Mouse (Mus musculus) embryonic facial prominence, embryonic 15.5 days (tissue): ENCODE measurements at regions not wholly inside any gene's neighbourhood (a gene's known extent, or its start where the extent isn't known, plus 50 kb on each side); places are given as distances from the start of the nearest gene placed in this dataset.
A peak's percentile ranks its signal among the peaks of the same experiment; 100 is the strongest.

Experiments
- ATAC-seq: fragments of 200-750 bp; cut with Nextera tagmentation; 2 replicates; pipeline ENCODE4 v1.8.0; 2017; ENCODE audit warnings: low read depth, moderate TSS enrichment; ENCODE audit not compliant: insufficient number of reproducible peaks, low FRiP score, low TSS enrichment
- H3K27ac ChIP-seq: fragments of 300-500 bp; sonication (generic); replicated peaks from 2 replicates; pipeline ENCODE4 v1.5.1; 2015; ENCODE audit warnings: mild to moderate bottlenecking, inconsistent platforms
- H3K27me3 ChIP-seq: fragments of 300-500 bp; sonication (generic); 2 replicates; pipeline ENCODE4 v1.6.1; 2015; ENCODE audit warnings: inconsistent platforms
- H3K36me3 ChIP-seq: fragments of 300-500 bp; sonication (generic); 2 replicates; pipeline ENCODE4 v1.6.1; 2015; ENCODE audit warnings: mild to moderate bottlenecking, inconsistent platforms
- H3K4me1 ChIP-seq: fragments of 300-500 bp; sonication (generic); 2 replicates; pipeline ENCODE4 v1.6.1; 2015; ENCODE audit warnings: inconsistent platforms
- H3K4me2 ChIP-seq: fragments of 300-500 bp; sonication (generic); replicated peaks from 2 replicates; pipeline ENCODE4 v1.6.1; 2015; ENCODE audit warnings: mild to moderate bottlenecking, inconsistent platforms
- H3K4me3 ChIP-seq: fragments of 300-500 bp; sonication (generic); replicated peaks from 2 replicates; pipeline ENCODE4 v1.5.1; 2015; ENCODE audit warnings: mild to moderate bottlenecking, inconsistent platforms
- H3K9ac ChIP-seq: fragments of 300-500 bp; sonication (generic); 2 replicates; pipeline ENCODE4 v1.6.1; 2015; ENCODE audit warnings: inconsistent platforms
- H3K9me3 ChIP-seq: fragments of 300-500 bp; sonication (generic); replicated peaks from 2 replicates; pipeline ENCODE4 v1.6.1; 2016; ENCODE audit warnings: inconsistent platforms
- WGBS: fragments of 180-500 bp; shearing (Covaris S2); methylation state at CpG from one replicate; pipeline ENCODE4 v1.1.7; 2015; 5-methylcytosine and 5-hydroxymethylcytosine counted together

DNA sequence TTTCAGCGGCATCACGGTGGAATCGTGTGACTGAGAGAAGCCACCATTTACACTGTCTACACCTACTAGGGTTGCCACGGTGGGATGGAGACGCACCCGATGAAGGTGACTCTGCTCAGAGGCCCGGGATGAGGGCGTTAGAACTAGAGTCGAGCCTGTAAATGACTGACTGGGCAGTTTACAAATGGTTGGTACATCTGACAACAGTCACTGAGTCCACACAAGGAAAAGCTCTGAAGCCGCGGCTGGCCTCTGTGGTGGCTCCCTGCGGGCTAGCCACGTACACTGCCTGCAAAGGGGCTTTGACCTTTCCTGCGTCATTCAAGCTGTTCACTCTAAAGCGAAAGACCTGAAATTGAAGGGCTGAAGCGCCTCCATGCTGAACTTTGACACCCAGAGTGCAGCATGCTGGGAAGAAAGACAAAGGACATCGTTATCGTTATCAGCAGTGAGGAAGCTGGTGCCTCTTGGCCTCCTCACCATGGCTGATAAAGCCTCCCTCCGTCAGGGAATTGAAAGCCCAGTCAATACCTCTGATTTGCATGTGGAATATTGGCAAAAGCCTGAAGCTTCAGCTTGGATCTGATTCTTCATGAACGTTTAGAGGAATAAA, 462.1 kb upstream of the Arglu1 start:
- Histone ChIP-seq H3K27me3 (peaks cover 3% of the 10 kb centered on the region; the same call in 1 of the 2 replicates), H3K4me1 (no peaks in the 10 kb centered on the region), H3K27ac (no peak overlapping the region), H3K36me3 (no peaks in the 10 kb centered on the region), H3K4me2 (no peak overlapping the region), H3K4me3 (no peak overlapping the region), H3K9ac (no peak overlapping the region), H3K9me3 (no peaks in the 10 kb centered on the region)
- no peak for ATAC-seq
- 82% methylated on average over 20 of the region's 20 CpGs for WGBS

DNA sequence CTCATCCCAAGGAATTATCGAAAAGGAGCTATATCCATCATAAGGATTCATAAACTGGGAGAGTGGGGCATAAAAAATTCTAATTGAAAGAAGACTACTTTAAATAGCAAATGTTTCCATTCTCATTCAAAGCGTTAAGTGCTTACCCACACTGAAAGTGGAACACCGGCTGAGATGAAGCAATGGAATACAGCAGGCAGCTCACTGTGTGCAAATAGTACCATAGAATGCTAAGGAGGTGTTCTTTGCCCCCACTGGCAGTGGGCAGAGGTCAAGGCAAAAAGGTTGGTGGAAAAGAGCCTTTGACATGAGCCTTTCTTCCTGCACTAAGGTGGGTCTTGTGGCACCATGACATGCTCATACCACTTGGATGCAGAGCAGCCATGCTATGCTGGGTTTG, 454.0 kb upstream of the Arglu1 start:
- Histone ChIP-seq H3K4me1 (no peaks in the 10 kb centered on the region), H3K36me3 (no peaks in the 10 kb centered on the region), H3K4me3 (no peak overlapping the region), H3K9me3 (no peaks in the 10 kb centered on the region), H3K27me3 (no peaks in the 10 kb centered on the region; the same call in 1 of the 2 replicates), H3K9ac (no peak overlapping the region), H3K4me2 (no peak overlapping the region), H3K27ac (no peak overlapping the region)
- 82% methylated on average over 3 of the region's 3 CpGs for WGBS
- no peak for ATAC-seq

DNA sequence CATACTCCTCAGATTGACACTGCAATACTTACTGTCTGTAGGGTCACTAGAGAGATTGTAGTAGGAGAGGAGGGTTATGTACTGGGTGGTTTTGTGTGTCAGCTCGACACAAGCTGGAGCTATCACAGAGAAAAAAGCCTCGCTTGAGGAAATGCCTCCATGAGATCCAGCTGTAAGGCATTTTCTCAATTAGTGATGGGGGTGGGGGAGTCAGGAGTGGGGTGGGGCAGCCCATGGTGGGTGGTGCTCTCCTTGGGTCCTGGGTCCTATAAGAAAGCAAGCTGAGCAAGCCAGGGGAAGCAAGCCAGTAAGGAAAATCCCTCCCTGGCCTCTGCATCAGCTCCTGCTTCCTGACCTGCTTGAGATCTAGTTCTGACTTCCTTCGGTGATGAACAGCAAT, 449.5 kb upstream of the Arglu1 start:
- no peak; the same call in 1 of the 2 replicates for ATAC-seq

DNA sequence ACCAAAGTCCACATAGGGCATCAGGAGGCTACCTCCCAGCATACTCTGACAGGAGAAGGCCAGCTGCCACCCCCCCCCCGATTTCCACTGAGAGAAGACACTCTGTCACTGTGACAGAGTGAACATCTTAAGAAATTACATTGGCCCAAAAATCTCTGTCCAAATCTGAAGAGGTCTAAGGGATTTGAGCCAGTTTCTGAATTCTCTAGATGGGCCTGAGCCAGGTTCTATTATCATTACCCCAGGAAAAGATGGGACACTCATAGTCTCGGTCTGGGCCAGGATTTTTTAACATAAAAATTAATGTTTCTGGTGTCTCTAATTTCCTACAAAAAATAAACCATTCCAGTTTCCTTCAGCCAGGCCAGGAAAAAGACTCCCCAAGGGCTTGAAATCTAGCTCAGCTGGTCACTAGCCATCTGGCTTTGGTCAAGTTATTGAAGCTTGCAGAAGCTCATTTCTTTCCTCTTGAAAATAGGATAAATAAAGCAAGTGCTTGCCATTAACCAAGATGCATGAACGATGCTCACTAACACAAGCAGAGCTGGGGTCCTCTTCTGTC, 448.8 kb upstream of the Arglu1 start:
- Histone ChIP-seq H3K9ac (no peak overlapping the region), H3K27me3 (no peaks in the 10 kb centered on the region), H3K36me3 (no peaks in the 10 kb centered on the region), H3K4me1 (no peaks in the 10 kb centered on the region), H3K27ac (peak overlapping the region; percentile 34; the same call in 1 of the 2 replicates), H3K9me3 (no peaks in the 10 kb centered on the region), H3K4me3 (no peak overlapping the region), H3K4me2 (no peak overlapping the region)
- no peak for ATAC-seq
- 48% methylated on average over 3 of the region's 3 CpGs for WGBS

More for the DNA sequence above, 449.5 kb upstream of the Arglu1 start:
- no peaks in the 10 kb centered on the region; the same call in 1 of the 2 replicates for H3K27me3 ChIP-seq
- no peaks in the 10 kb centered on the region for H3K36me3 ChIP-seq
- H3K9me3 ChIP-seq: no peaks in the 10 kb centered on the region
- no peak overlapping the region for H3K4me2 ChIP-seq
- no peak overlapping the region for H3K4me3 ChIP-seq
- H3K9ac ChIP-seq: no peak overlapping the region
- 21% methylated on average over 3 of the region's 3 CpGs for WGBS
- no peaks in the 10 kb centered on the region for H3K4me1 ChIP-seq
- peak overlapping the region; percentile 34; the same call in 1 of the 2 replicates for H3K27ac ChIP-seq

DNA sequence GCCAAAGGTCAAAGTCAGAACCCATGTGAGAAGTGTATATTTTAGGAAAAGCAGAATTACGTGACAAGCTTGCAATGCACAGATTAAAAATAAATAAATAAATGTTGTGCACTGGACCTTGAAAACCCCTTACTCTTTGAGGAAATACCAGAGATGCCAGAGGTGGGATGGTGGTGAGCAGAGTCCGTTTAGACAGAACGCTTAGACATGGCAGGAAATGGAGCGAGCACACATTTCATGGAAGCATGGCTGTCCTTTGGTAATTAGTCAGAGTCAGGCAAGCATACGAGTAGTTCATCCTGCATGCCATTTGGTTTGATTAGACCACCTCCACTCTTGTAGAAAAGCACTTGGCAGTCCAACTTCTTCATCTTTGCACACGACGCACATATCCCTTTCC, 443.4 kb upstream of the Arglu1 start:
- Histone ChIP-seq H3K27ac (no peak overlapping the region), H3K9ac (no peak overlapping the region), H3K9me3 (no peaks in the 10 kb centered on the region), H3K4me1 (no peaks in the 10 kb centered on the region), H3K4me3 (no peak overlapping the region), H3K36me3 (no peaks in the 10 kb centered on the region), H3K4me2 (no peak overlapping the region), H3K27me3 (no peaks in the 10 kb centered on the region)
- WGBS: 49% methylated on average over 7 of the region's 7 CpGs
- ATAC-seq: no peak

DNA sequence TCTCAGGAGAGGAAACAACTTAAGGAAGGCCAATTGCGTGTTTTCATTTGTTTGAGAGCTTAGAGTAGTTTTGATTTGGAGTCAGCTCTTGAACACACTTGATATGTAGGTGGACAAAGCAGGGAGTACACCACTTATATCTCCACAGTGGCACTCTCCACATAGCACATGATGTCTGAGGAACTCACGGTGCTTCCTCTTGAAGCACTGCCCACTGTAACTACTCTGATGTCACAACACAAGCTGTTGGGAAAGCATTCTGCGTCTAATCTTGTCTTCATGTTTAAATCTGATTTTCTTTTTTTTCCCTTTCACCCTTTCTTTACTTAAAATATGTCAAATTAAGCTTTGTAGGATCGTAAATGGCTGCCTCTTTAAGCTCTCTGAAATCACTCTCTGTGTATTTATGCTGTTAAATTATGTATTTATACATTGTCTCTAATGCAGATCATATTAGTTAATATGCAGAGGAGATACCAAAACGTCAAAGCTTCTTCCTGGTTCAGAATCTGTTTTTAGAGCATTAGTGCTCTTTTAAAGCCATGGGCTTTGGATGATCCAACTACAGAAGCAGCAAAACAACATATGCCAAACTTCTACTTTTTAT, 442.4 kb upstream of the Arglu1 start:
- H3K36me3 ChIP-seq: no peaks in the 10 kb centered on the region
- ATAC-seq: no peak
- H3K27me3 ChIP-seq: no peaks in the 10 kb centered on the region
- WGBS: 75% methylated on average over 5 of the region's 5 CpGs
- H3K9me3 ChIP-seq: no peaks in the 10 kb centered on the region
- H3K9ac ChIP-seq: no peak overlapping the region
- H3K4me2 ChIP-seq: no peak overlapping the region
- H3K4me3 ChIP-seq: no peak overlapping the region
- no peak overlapping the region for H3K27ac ChIP-seq
- H3K4me1 ChIP-seq: no peaks in the 10 kb centered on the region

DNA sequence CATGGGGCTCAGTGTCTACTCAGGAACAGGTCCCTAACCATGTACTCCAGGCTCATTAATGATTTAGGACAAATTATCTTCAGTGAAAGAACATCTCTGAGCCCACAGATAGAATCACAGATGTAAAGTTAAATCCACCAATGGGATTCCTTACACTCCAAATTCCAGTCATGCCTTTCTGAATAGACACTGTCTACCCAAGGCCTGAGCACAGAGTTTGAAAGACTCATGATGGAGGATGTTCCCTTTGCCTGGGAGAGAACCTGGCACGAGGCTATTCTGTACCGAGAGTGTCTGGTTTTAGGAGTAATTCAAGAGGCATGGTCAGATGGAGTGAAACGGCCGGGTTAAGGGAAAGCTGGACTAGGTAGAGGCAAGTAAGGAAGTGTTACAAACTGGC, 440.9 kb upstream of the Arglu1 start:
- Histone ChIP-seq H3K9ac (no peak overlapping the region), H3K4me1 (no peaks in the 10 kb centered on the region), H3K36me3 (no peaks in the 10 kb centered on the region), H3K4me3 (no peak overlapping the region), H3K4me2 (no peak overlapping the region), H3K27me3 (no peaks in the 10 kb centered on the region), H3K9me3 (no peaks in the 10 kb centered on the region), H3K27ac (no peak overlapping the region)
- ATAC-seq: no peak
- WGBS: 72% methylated on average over 4 of the region's 4 CpGs

DNA sequence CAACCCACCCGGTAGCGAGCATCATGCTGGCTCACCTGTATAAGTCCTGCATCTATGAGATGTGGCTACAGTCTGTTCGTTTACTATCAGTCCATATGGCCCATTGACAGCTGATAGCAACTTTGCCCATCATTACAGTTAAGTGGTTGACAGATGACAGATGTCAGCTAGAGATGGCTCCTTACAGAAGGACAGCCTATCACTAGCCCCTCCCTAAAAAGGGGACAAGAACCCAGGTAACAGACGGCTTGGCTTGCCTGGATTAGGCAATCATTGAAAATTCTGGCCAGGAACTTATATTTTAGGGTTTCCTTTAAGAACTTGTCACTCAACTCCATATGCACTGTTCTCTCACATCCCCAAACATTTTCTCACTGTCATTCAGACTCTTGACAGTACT, 434.2 kb upstream of the Arglu1 start:
- no peak overlapping the region for H3K9ac ChIP-seq
- no peaks in the 10 kb centered on the region for H3K36me3 ChIP-seq
- H3K27me3 ChIP-seq: no peaks in the 10 kb centered on the region
- no peak overlapping the region for H3K4me3 ChIP-seq
- H3K9me3 ChIP-seq: no peaks in the 10 kb centered on the region
- ATAC-seq: no peak
- H3K4me2 ChIP-seq: no peak overlapping the region
- no peak overlapping the region for H3K27ac ChIP-seq
- H3K4me1 ChIP-seq: no peaks in the 10 kb centered on the region
- WGBS: 74% methylated on average over 4 of the region's 4 CpGs

DNA sequence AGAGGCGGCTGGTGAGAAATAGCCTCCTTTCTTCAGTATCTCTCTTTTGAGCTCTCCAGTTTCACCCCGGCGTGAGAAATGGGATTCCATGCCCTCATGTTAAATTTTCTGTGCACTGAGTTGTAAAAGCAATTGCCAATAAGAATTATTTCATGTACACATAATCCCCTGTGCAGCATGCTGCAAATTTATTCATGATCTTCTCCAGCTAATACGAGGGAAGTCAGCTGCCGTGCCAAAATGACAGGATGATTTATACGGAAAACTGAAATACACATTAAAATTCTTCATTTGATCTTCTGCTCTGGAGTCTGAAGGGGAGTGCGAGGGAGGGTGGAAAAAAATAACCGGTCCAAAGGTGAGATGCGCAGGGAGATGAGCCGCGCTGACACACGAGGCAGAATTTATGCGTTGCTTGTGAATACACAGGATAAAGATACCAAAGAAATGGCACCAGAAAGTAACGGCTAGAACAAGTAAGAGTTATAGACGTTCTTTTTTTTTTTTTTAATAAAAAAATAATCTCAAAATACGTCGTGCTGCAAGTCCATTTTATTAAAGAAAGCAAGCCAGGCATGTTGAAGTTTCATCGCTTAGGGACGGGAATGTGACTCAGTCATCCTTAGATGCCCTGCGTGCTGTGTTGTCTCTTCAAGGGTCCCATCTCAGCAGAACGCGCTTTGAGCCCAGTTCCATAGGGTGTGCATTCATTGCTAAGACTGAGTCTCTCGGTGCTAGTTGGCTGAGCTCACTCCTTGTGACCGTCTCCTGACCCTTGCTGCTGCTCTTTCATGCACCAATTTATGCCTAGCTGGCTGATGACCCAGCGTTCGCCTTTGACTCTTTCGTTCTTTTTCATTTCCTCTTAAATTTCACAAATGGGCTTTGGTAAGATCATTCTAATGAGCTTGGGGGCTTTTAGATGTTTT, 427.8 kb upstream of the Arglu1 start:
- no peak overlapping the region for H3K9ac ChIP-seq
- no peak for ATAC-seq
- H3K27ac ChIP-seq: no peak overlapping the region
- no peaks in the 10 kb centered on the region for H3K9me3 ChIP-seq
- H3K4me1 ChIP-seq: no peaks in the 10 kb centered on the region
- H3K36me3 ChIP-seq: no peaks in the 10 kb centered on the region
- no peak overlapping the region for H3K4me3 ChIP-seq
- no peaks in the 10 kb centered on the region for H3K27me3 ChIP-seq
- no peak overlapping the region for H3K4me2 ChIP-seq
- 76% methylated on average over 27 of the region's 27 CpGs for WGBS

DNA sequence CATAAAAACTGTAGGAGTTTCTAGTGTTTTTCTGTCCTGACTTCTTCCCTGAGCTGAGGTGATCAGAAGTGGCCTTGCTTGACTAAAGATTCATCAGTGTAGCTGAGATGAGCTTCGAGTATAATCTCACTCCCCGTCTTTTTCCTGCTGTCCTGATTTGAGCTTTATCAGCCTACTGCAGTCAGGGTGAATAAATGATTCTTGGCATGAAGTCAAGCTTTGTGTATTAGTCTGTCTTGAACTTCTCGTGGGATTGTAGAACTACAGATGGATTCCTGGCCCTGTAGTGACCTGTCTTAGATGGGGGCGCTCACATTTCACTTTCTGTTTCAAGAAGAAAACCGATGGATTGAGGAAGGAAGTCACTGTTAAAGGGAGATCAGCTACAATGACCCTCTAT, 405.7 kb upstream of the Arglu1 start:
- no peaks in the 10 kb centered on the region for H3K27me3 ChIP-seq
- H3K9me3 ChIP-seq: no peaks in the 10 kb centered on the region
- H3K4me1 ChIP-seq: no peaks in the 10 kb centered on the region
- H3K4me2 ChIP-seq: no peak overlapping the region
- no peaks in the 10 kb centered on the region for H3K36me3 ChIP-seq
- H3K4me3 ChIP-seq: no peak overlapping the region
- H3K27ac ChIP-seq: no peak overlapping the region
- no peak overlapping the region for H3K9ac ChIP-seq
- WGBS: 68% methylated on average over 5 of the region's 5 CpGs
- ATAC-seq: no peak

DNA sequence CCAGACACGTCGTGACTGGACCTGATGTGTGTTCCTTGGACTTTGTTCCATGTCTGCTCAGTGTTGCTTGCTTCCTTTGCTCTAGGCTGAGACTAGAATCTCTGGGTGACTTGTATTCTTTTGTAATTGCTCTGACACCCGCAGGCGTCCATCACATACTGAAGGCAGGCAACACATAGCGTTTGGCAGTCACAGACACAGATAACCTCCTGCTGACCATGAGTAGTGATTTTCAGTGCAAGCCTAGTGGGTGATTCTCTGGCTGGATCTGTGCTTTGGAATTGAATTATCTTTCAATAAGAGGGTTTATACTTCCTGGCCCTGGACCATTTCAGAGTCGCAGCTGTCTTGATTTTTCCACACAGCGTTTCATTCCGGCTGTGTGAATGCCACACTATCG, 403.7 kb upstream of the Arglu1 start:
- ATAC-seq: no peak
- H3K36me3 ChIP-seq: no peaks in the 10 kb centered on the region
- H3K27me3 ChIP-seq: no peaks in the 10 kb centered on the region
- WGBS: 48% methylated on average over 9 of the region's 9 CpGs
- no peak overlapping the region for H3K4me3 ChIP-seq
- no peak overlapping the region for H3K9ac ChIP-seq
- H3K9me3 ChIP-seq: no peaks in the 10 kb centered on the region
- no peaks in the 10 kb centered on the region for H3K4me1 ChIP-seq
- no peak overlapping the region for H3K27ac ChIP-seq
- H3K4me2 ChIP-seq: no peak overlapping the region
